Mouse (Mus musculus) cerebellum, adult 2 months (tissue): ENCODE data around the gene Dclk1. TPM values are rescaled to one million over a fixed set of nuclear protein-coding genes. Genes with fewer than 3 reads are reported as not detected.

Source experiments
- DNase-seq, 2 experiments: peaks; one replicate each; pipeline ENCODE4 v3.0.0; 2021
- H3K27ac ChIP-seq: fragments of 200-500 bp; 2 replicates; pipeline ENCODE4 v1.5.1; 2012; ENCODE audit warnings: low read length, control low read depth, inconsistent platforms; ENCODE audit not compliant: insufficient read depth
- H3K27me3 ChIP-seq: fragments of 200-500 bp; 2 replicates; pipeline ENCODE4 v1.6.1; 2012; ENCODE audit warnings: inconsistent platforms, mild to moderate bottlenecking, low read length, moderate library complexity; ENCODE audit not compliant: control insufficient read depth, insufficient read depth
- H3K4me1 ChIP-seq: fragments of 200-500 bp; 2 replicates; pipeline ENCODE4 v1.6.1; 2011; ENCODE audit warnings: low read length; ENCODE audit not compliant: control insufficient read depth, insufficient read depth
- H3K4me3 ChIP-seq: fragments of 200-500 bp; replicated peaks from 2 replicates; pipeline ENCODE3; 2011; ENCODE audit warnings: mild to moderate bottlenecking, low read depth, low read length, control low read depth; ENCODE audit not compliant: insufficient read depth
- CTCF ChIP-seq: fragments of 200-500 bp; IDR thresholded peaks from 2 replicates; pipeline ENCODE4 v1.5.1; 2011; ENCODE audit warnings: low read depth, mild to moderate bottlenecking, control low read depth, low read length, moderate library complexity, borderline replicate concordance; ENCODE audit not compliant: insufficient read depth
- POLR2A ChIP-seq: fragments of 200-500 bp; IDR thresholded peaks from 2 replicates; pipeline ENCODE4 v1.6.1; 2011; ENCODE audit warnings: low read length, control low read depth, borderline replicate concordance; ENCODE audit not compliant: insufficient read depth
- WGBS: fragments of 180-500 bp; shearing (Covaris S2); methylation state at CpG from one replicate; pipeline ENCODE4 v1.1.7; 2018; 5-methylcytosine and 5-hydroxymethylcytosine counted together
- polyA plus RNA-seq: library from polyadenylated mRNA; depleted of rRNA; stranded (reverse); fragments of >200 nt; gene quantifications from 2 replicates; pipeline ENCODE4 v1.2.3, GENCODE M21; 2012

Gene Dclk1
- polyA plus RNA-seq, 1 experiment, result 125 TPM

DNA sequence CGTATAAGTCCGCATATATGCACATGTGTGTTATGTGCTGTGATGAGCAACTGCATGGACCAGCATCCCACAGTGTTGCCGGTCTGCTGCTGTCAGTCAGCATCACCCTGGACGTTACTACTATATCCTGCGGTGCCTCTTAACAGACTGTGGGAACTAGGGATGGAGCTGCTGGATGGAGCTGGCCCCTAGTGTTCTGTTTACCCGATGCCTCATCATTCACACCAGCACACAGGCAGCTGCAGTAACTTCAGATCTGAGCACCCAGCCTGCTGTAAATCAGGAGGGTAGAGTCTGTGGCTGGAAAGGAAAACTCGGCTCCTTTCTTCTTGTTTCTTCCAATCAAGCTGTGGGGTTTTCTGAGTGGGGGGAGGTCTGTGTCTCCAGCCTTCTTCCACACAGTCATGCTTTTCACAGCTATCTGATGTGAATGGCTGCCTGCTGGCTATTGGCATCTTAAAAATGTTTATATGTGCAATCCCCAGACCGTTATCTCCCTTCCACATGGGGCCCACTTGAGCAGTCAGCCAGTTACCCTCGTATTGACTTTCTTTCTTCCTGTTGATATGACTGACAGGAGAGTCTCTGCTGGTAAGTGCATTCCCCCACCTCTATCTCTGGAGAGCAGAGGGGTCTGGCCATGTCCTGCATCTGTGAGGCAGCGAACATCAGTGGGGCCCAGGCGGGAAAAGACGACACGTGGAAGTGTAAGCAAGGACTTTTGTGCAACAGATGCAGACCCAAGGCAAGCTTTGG is 301.9 kb downstream of the Dclk1 start:
- no peak overlapping the region for H3K27ac ChIP-seq
- WGBS, result 80% methylated on average over 13 of the region's 13 CpGs

DNA sequence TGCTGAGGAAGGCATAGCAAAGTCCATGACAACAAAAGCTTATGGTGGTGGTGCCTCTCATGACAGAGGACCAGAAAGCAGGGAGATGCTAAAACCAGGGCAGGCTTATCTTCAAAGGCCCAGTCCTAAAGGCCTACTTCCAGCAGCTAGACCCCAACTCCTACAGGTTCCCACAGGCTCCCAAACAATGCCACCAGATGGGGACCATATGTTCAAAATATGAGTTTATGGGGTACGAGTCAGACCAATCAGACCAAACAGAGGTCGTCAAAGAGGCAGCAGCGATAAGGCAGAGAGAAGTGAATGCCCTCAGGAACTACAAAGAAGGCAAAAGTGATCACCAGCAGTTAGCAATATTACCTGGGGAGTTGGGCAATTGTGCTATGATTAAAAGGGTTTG is 303.1 kb downstream of the Dclk1 start:
- Histone ChIP-seq H3K27me3 (no peaks in the 10 kb centered on the region), H3K4me3 (no peak overlapping the region), H3K4me1 (peaks cover 14% of the 10 kb centered on the region; the same call in 1 of the 2 replicates), H3K27ac (no peak overlapping the region)
- WGBS, result 74% methylated on average over 3 of the region's 3 CpGs
- TF ChIP-seq CTCF, result no peak
- no peak for TF ChIP-seq POLR2A
- no peak for DNase-seq

More for the DNA sequence above, 301.9 kb downstream of the Dclk1 start:
- no peak for TF ChIP-seq CTCF
- TF ChIP-seq POLR2A, result no peak
- Histone ChIP-seq H3K4me1 (peaks cover 19% of the 10 kb centered on the region), H3K27me3 (no peaks in the 10 kb centered on the region), H3K4me3 (no peak overlapping the region)
- DNase-seq, result no peak

DNA sequence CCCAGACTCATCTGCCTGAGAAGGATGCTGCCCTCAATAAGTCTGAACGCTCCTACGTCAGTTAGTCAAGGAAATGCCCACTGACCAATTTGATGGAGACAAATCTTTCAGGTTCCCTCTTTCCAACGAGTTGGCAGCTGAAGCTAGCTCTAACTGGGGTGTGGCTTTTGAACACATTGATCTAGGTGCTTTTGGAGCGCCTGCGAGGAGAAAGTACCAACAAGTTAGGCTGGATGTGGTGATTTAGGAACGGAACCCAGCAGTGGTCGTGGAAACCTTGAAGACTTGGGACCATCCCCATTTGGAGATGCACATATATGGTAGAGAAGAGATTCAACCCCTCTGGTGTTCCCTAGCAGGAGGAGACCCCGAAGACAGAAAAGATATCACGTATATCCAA is 303.8 kb downstream of the Dclk1 start:
- peaks cover 11% of the 10 kb centered on the region; the same call in 1 of the 2 replicates for H3K4me1 ChIP-seq
- no peak overlapping the region for H3K4me3 ChIP-seq
- TF ChIP-seq CTCF, result no peak
- TF ChIP-seq POLR2A, result no peak
- no peak overlapping the region for H3K27ac ChIP-seq
- H3K27me3 ChIP-seq, result no peaks in the 10 kb centered on the region
- no peak for DNase-seq
- 93% methylated on average over 9 of the region's 9 CpGs for WGBS

DNA sequence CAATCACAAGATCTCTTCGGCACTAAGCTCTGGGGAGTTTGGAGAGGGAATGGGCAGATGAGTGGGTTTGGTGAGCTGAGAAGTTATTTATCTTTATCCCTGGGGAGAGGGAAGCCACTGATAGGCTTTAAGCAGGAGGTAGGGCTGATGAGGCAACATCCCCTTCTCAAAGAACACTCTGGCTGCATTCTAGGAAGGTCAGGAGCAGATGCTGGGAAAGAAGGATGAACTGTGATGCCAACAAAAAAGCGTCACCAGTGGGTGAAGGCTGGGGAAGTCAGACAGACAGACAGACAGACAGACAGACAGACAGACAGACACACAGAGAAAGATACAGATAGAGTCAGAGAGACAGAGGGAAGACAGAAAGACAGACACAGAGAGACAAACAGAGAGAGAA is 304.9 kb downstream of the Dclk1 start:
- DNase-seq, result no peak
- Histone ChIP-seq H3K27ac (no peak overlapping the region), H3K4me1 (peaks cover 3% of the 10 kb centered on the region; the same call in 1 of the 2 replicates), H3K4me3 (no peak overlapping the region), H3K27me3 (no peaks in the 10 kb centered on the region)
- WGBS, result 80% methylated on average over 2 of the region's 2 CpGs
- TF ChIP-seq CTCF (no peak), POLR2A (no peak)

DNA sequence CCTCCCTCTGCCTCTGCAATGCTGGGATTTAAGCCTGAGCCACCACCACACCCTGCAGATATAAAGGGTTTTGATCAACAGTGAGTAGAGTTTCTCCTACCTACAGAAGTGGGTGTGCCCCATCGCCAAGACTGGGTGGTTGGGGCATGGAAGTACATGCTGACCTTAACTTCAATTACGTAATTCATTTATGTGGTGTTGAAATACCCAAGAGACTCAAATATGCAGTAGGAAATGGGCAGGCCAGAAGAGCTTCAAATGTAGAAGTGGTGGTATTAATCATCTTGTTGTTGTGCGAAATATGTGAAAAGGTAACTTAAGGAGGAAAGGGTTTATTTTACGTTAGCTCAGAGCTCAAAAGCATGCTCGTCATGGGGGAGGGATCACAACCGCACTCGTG is 307.2 kb downstream of the Dclk1 start:
- TF ChIP-seq CTCF (no peak), POLR2A (no peak)
- no peak for DNase-seq
- Histone ChIP-seq H3K4me3 (no peak overlapping the region), H3K4me1 (0 out of 2 replicates have a peak, but pooled peaks cover 2% of the 10 kb centered on the region), H3K27ac (no peak overlapping the region), H3K27me3 (no peaks in the 10 kb centered on the region)
- WGBS, result 97% methylated on average over 7 of the region's 7 CpGs

DNA sequence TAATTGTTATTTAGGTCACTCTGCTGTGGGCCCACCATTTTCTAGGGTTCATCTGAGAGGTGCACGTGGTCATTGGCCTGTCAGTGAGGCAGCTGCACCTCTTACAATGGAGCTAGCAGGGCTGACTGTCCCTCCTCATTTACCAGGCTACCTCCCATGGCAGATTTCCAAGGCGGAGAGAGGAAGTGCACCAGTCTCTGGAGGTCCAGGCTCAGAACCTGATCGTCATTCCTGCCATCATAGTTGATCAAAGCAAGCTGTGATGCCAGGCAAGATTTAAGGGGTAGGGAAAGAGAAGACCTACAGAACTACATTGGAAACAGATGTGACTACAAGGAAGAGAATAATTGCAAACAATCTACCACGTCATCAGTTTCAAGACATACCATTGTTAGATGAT is 308.8 kb downstream of the Dclk1 start:
- no peak for DNase-seq
- no peak overlapping the region for H3K4me3 ChIP-seq
- WGBS, result 60% methylated on average over 4 of the region's 4 CpGs

DNA sequence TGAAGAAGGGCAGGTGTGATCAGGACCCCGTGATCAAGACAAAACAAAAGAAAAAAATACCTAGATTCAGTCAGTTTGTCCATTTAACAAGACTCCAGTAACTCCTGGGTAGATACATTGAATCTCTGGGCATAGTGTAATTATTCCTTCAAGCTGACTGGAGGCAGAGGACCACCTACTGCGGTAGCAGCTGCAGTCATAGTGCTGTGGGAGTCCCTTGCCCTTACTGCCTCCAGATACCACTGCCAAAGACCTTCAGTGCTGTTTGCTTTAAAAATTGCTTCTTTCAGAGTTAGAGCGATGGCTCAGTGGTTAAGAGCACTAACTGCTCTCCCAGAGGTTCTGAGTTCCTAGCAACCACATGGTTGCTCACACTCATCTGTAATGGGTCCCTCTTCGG is 309.7 kb downstream of the Dclk1 start:
- Histone ChIP-seq H3K4me1 (0 out of 2 replicates have a peak, but pooled peaks cover 2% of the 10 kb centered on the region), H3K27me3 (no peaks in the 10 kb centered on the region), H3K4me3 (no peak overlapping the region), H3K27ac (no peak overlapping the region)
- DNase-seq, result no peak
- no peak for TF ChIP-seq CTCF
- no peak for TF ChIP-seq POLR2A
- WGBS, result 44% methylated on average over 4 of the region's 4 CpGs

More for the DNA sequence above, 308.8 kb downstream of the Dclk1 start:
- TF ChIP-seq POLR2A, result no peak
- no peak for TF ChIP-seq CTCF
- Histone ChIP-seq H3K27me3 (no peaks in the 10 kb centered on the region), H3K27ac (no peak overlapping the region), H3K4me1 (0 out of 2 replicates have a peak, but pooled peaks cover 2% of the 10 kb centered on the region)

DNA sequence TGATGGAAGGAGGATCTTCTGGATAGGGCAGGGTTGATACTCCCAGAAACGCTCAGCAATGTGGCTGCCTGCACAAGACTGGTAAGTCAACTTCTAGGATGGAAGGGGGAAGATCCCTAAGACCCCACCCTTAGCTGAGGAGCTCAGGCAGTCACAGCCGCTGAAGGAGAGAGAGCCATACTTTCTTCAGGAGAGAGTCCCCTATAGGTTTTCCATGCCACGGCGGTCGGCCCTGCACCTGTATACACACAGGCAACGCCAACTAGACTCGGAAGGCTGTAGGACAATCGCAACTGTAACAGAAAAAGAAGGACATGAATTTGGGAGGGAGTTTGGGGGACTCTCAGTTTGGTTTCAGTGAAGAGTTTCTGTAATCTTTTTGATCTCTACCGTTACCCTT is 310.9 kb downstream of the Dclk1 start:
- H3K4me1 ChIP-seq, result 0 out of 2 replicates have a peak, but pooled peaks cover 2% of the 10 kb centered on the region
- H3K27ac ChIP-seq, result no peak overlapping the region
- no peaks in the 10 kb centered on the region for H3K27me3 ChIP-seq
- no peak overlapping the region for H3K4me3 ChIP-seq
- TF ChIP-seq POLR2A (no peak), CTCF (no peak)
- WGBS, result 98% methylated on average over 9 of the region's 9 CpGs
- no peak for DNase-seq
